Mouse (Mus musculus): ENCODE measurements around the gene Fig4. TPM values are rescaled to one million over a fixed set of nuclear protein-coding genes. Genes with fewer than 3 reads are reported as not detected.

Gene Fig4
- polyA plus RNA-seq, 1 experiment from 2014 or later, result 15.5 TPM

Other genes starting within 250 kb of the Fig4 start
- not detected in 2 replicates for gene Gpr6, start 231.0 kb downstream of the Fig4 start, polyA plus RNA-seq (2015; fragmentation: Nextera tagmentation; extraction: Ambion mirVana)
- gene Ak9, start 720 bp upstream of the Fig4 start, polyA plus RNA-seq (2015; fragmentation: Nextera tagmentation; extraction: Ambion mirVana), result 0.56 and 1.1 TPM in 2 replicates
- 18.9 and 19.4 TPM in 2 replicates for gene Zbtb24, start 147.1 kb upstream of the Fig4 start, polyA plus RNA-seq (2015; fragmentation: Nextera tagmentation; extraction: Ambion mirVana)
- 39.6 and 40.8 TPM in 2 replicates for gene Mical1, start 173.1 kb upstream of the Fig4 start, polyA plus RNA-seq (2015; fragmentation: Nextera tagmentation; extraction: Ambion mirVana)
- 58.6 and 60.8 TPM in 2 replicates for gene Smpd2, start 187.1 kb upstream of the Fig4 start, polyA plus RNA-seq (2015; fragmentation: Nextera tagmentation; extraction: Ambion mirVana)
- 2.6 and 6.1 TPM in 2 replicates for gene Ppil6, start 187.2 kb upstream of the Fig4 start, polyA plus RNA-seq (2015; fragmentation: Nextera tagmentation; extraction: Ambion mirVana)
- gene Cd164, start 216.2 kb upstream of the Fig4 start, polyA plus RNA-seq (2015; fragmentation: Nextera tagmentation; extraction: Ambion mirVana), result 185 TPM in 2 replicates